15 mouse cellular contexts compared by ENCODE assay signal in the genomic region with DNA sequence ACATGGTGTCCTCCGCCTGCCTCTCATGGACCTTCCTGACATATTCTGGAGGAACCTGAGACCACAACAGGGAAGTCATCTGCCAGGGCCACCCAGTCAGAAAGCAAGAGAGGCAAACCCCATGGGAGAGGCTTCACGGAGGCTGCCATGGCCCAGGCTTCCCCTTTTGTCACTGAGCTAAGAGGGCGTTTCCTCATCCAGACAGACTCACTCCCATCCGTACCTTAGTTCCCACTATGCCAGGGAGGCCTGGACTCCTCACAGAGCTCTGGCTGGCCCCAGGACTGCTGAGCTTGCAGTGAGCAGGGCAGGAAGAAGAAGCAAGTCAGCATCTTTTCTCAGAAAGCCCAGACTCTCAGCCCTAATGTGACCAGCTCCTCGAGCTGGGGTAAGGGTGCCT. TPM values are rescaled to one million over a fixed set of nuclear protein-coding genes. Genes with fewer than 3 reads are reported as not detected.
DNase-seq lines count a peak whose midpoint lies in the region; ATAC-seq and TF ChIP-seq lines count a peak whose summit lies in the region.
"Had no signal": no experiment of that assay in that cellular context is flagged by ENCODE, and none has a peak within 500 bp of the region (broad histone marks: within the 10 kb centered on the region; RNA-seq: fewer than 3 reads in every experiment).

No protein-coding gene starts in this region.

- H3K4me3 ChIP-seq in bone marrow macrophage, adult 2 months (ENCODE audit: insufficient read depth, low read length) = 0 out of 2 replicates have a peak overlapping the region, but pooled peaks have one; percentile 4
- H3K4me3 ChIP-seq in forebrain, postnatal 0 days (ENCODE audit: low read depth, low read length) = no peak overlapping the region
- H3K4me3 ChIP-seq: heart, embryonic 12.5 days; hindbrain, embryonic 13.5 days; liver, embryonic 13.5 days had no signal

- ATAC-seq in monocyte, adult 5-6 weeks (replicated peaks; ENCODE audit: insufficient number of reproducible peaks, low FRiP score, low TSS enrichment, poor library complexity, severe bottlenecking) = peak; percentile 72
- ATAC-seq in forebrain, postnatal 0 days = no peak
- ATAC-seq: activated CD4-positive, CD25-positive, alpha-beta regulatory T cell, adult 4 months had no signal

- WGBS in forebrain, postnatal 0 days = 85% methylated on average over 5 of the region's 5 CpGs

- peak; percentile 17 for DNase-seq in cerebellum, adult 9-11 months
- DNase-seq in cerebellum, adult 18-20 months = no peak
- DNase-seq in kidney, postnatal 10 days = peak; percentile 55
- DNase-seq in kidney, postnatal 4 days = no peak
- DNase-seq in forebrain, postnatal 0 days = no peak
- no peak for DNase-seq in thymus, postnatal 25 days
- DNase-seq: cerebellum, postnatal 14 days; liver, embryonic 13.5 days; right cerebral cortex, postnatal 25 days had no signal

- TF ChIP-seq CTCF in bone marrow macrophage, adult 2 months (IDR thresholded peaks at IDR 0.05; ENCODE audit: low read depth, low read length) = no peak
- no peak for TF ChIP-seq CTCF in forebrain, postnatal 0 days (IDR thresholded peaks at IDR 0.05; ENCODE audit: low read depth)

- peaks cover 26% of the 10 kb centered on the region for H3K4me1 ChIP-seq in bone marrow macrophage, adult 2 months (ENCODE audit: control insufficient read depth, insufficient read depth, low read length)
- peaks cover 19% of the 10 kb centered on the region; the same call in 1 of the 2 replicates for H3K4me1 ChIP-seq in forebrain, postnatal 0 days (ENCODE audit: insufficient read depth)

- H3K9ac ChIP-seq in forebrain, postnatal 0 days = no peak overlapping the region
- H3K9ac ChIP-seq: heart, embryonic 12.5 days; hindbrain, embryonic 13.5 days; liver, embryonic 13.5 days had no signal

- TF ChIP-seq POLR2A in bone marrow macrophage, adult 2 months (IDR thresholded peaks at IDR 0.05; ENCODE audit: borderline replicate concordance, low read depth, low read length) = no peak

- H3K27me3 ChIP-seq in forebrain, postnatal 0 days (ENCODE audit: insufficient read depth, low read length) = no peaks in the 10 kb centered on the region

- H3K27ac ChIP-seq in bone marrow macrophage, adult 2 months (ENCODE audit: insufficient read depth, low read depth, low read length) = peak overlapping the region; percentile 69
- H3K27ac ChIP-seq in forebrain, postnatal 0 days (ENCODE audit: low read depth, low read length) = no peak overlapping the region
- H3K27ac ChIP-seq: hindbrain, embryonic 13.5 days; liver, embryonic 13.5 days had no signal

- no peak overlapping the region for H3K4me2 ChIP-seq in forebrain, postnatal 0 days (ENCODE audit: low read depth)
- H3K4me2 ChIP-seq: heart, embryonic 12.5 days; hindbrain, embryonic 13.5 days; liver, embryonic 13.5 days had no signal

- H3K9me3 ChIP-seq in forebrain, postnatal 0 days (ENCODE audit: low read length) = no peaks in the 10 kb centered on the region
- H3K9me3 ChIP-seq: G1E; heart, embryonic 12.5 days; hindbrain, embryonic 13.5 days; liver, embryonic 13.5 days had no signal

- peaks cover 6% of the 10 kb centered on the region for H3K36me3 ChIP-seq in forebrain, postnatal 0 days (ENCODE audit: insufficient read depth)
- H3K36me3 ChIP-seq: liver, embryonic 13.5 days had no signal

RNA-seq across cellular contexts. Expression of a gene that starts 2.6 kb away (rescaled TPM):
- polyA plus RNA-seq in bone marrow macrophage, adult 2 months (2012; ENCODE audit: insufficient read depth, insufficient read length, missing spikeins) = 22.5 and 26.7 TPM in 2 replicates
- total RNA-seq in monocyte, adult 5-6 weeks (2017) = 6.1 to 12.0 TPM (median 6.4 TPM) in 3 replicates
- 14.2 and 15.3 TPM in 2 replicates for total RNA-seq in forebrain, postnatal 0 days (2014; rRNA removed)
- polyA plus RNA-seq in forebrain, postnatal 0 days (2015; fragmentation: Nextera tagmentation; extraction: Ambion mirVana) = 10.0 and 12.1 TPM in 2 replicates

RNA-seq across cellular contexts. Expression of a gene that starts 2.6 kb away (rescaled TPM):
- 17.5 and 19.3 TPM in 2 replicates for polyA plus RNA-seq in bone marrow macrophage, adult 2 months (2012; ENCODE audit: insufficient read depth, insufficient read length, missing spikeins)
- 3.6 to 7.3 TPM (median 4.8 TPM) in 3 replicates for total RNA-seq in monocyte, adult 5-6 weeks (2017)
- total RNA-seq in forebrain, postnatal 0 days (2014; rRNA removed) = 41.1 and 49.7 TPM in 2 replicates
- polyA plus RNA-seq in forebrain, postnatal 0 days (2015; fragmentation: Nextera tagmentation; extraction: Ambion mirVana) = 58.1 and 60.6 TPM in 2 replicates

RNA-seq across cellular contexts. Expression of a gene that starts 44.5 kb away (rescaled TPM):
- 18.8 and 22.5 TPM in 2 replicates for polyA plus RNA-seq in bone marrow macrophage, adult 2 months (2012; ENCODE audit: insufficient read depth, insufficient read length, missing spikeins)
- total RNA-seq in monocyte, adult 5-6 weeks (2017) = 20.8 to 41.9 TPM (median 26.8 TPM) in 3 replicates
- total RNA-seq in forebrain, postnatal 0 days (2014; rRNA removed) = 53.7 and 69.6 TPM in 2 replicates
- polyA plus RNA-seq in forebrain, postnatal 0 days (2015; fragmentation: Nextera tagmentation; extraction: Ambion mirVana) = 75.5 and 80.7 TPM in 2 replicates

RNA-seq across cellular contexts. Expression of a gene that starts 44.5 kb away (rescaled TPM):
- 28.6 and 29.8 TPM in 2 replicates for polyA plus RNA-seq in bone marrow macrophage, adult 2 months (2012; ENCODE audit: insufficient read depth, insufficient read length, missing spikeins)
- total RNA-seq in monocyte, adult 5-6 weeks (2017) = 14.3 to 34.6 TPM (median 21.9 TPM) in 3 replicates
- 46.2 and 65.8 TPM in 2 replicates for total RNA-seq in forebrain, postnatal 0 days (2014; rRNA removed)
- polyA plus RNA-seq in forebrain, postnatal 0 days (2015; fragmentation: Nextera tagmentation; extraction: Ambion mirVana) = 33.2 and 41.4 TPM in 2 replicates

RNA-seq across cellular contexts. Expression of a gene that starts 44.5 kb away (rescaled TPM):
- polyA plus RNA-seq in bone marrow macrophage, adult 2 months (2012; ENCODE audit: insufficient read depth, insufficient read length, missing spikeins) = 60.1 and 84.1 TPM in 2 replicates
- 38.5 to 107 TPM (median 47.9 TPM) in 3 replicates for total RNA-seq in monocyte, adult 5-6 weeks (2017)
- total RNA-seq in forebrain, postnatal 0 days (2014; rRNA removed) = 89.6 and 106 TPM in 2 replicates
- polyA plus RNA-seq in forebrain, postnatal 0 days (2015; fragmentation: Nextera tagmentation; extraction: Ambion mirVana) = 39.3 and 59.1 TPM in 2 replicates

Comparison
In these comparisons a context has a peak if more than half of its experiments do, and no peak if none do; other contexts are left out.
1. DNase-seq: peak in cerebellum, adult 9-11 months (single experiment) and kidney, postnatal 10 days (single experiment); none in cerebellum, adult 18-20 months (0 of 2), kidney, postnatal 4 days (0 of 2), forebrain, postnatal 0 days (single experiment) and thymus, postnatal 25 days (single experiment).